Mouse (Mus musculus) urinary bladder, adult 2 months (tissue): ENCODE data around the gene Relch. TPM values are rescaled to one million over a fixed set of nuclear protein-coding genes. Genes with fewer than 3 reads are reported as not detected.

Experiments used
- DNase-seq: peaks from one replicate; pipeline ENCODE4 v3.0.0; 2022; ENCODE audit warnings: low spot score
- polyA plus RNA-seq: library from polyadenylated mRNA; depleted of rRNA; stranded (reverse); fragments of >200 nt; gene quantifications from 2 replicates; pipeline ENCODE4 v1.2.3, GENCODE M21; 2012; rRNA removed

The Relch gene
- polyA plus RNA-seq, 1 experiment: 43.5 TPM

GRCm38 (mm10) chr1:105795705-105796104, 132.0 kb downstream of the Relch start:
- no peak for DNase-seq

DNA sequence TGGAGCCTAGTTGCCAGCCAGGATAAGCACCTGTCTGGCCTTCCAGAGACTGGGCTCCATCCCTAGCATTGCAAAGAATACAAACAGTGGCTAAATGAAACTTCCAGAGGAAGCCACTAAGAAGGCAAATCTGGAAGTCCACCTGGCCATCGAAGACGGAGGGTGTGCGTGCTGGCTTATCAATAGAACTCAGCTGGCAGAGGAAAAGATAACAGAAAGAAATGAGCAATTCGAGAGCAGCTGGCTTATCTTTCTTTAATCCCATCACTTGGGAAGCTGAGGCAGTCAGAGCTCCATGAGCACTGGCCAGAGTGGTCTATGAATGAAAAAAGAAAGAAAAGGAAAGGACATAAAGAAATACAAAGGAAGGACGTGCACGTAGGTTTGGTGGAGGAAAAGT, 136.9 kb downstream of the Relch start:
- DNase-seq: no peak

DNA sequence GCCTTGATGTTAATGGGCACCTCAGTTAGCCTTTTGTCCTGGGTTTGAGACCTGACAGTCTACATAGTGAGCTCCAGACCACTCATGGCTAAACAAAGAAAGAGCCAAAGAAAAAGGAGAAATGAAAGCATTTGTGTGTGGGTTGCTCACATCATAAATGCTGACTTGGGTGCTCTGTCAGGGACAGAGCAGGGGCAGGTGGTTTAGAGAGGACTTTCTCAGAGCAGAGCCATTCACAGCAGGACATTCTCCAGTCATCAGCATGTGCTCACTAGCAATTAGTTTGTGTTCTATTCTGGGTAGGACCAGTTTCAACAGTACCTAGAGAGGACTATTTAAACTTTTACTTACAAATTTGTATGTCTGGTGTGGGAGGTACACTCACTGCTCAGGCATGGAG, 137.6 kb downstream of the Relch start:
- DNase-seq: no peak

DNA sequence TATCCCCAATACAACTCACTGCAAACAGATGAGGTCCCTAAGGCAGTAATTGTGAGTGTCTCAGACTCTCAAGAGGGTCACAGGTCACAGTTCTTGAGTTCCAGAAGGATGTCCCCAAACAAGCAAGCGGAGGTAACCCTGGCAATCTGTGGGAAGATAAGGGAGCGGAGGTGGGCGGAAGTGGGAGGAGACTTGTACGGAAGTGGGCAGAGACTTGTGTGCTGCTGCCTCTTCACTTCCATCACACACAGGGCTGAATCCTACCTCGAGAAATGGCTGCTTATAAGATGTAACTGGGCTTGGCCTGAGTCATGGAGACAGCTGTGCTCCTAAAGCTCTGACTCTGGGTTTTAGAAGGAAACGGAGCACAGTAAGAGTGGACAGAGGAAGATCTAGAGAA, 139.3 kb downstream of the Relch start:
- no peak for DNase-seq

- no peak for DNase-seq
Observed at GRCm38 (mm10) chr1:105804285-105804684, 140.6 kb downstream of the Relch start.

Other genes starting within 250 kb of the Relch start
- gene Pign, start 184 bp upstream of the Relch start, polyA plus RNA-seq: 17.1 and 21.2 TPM in 2 replicates
- gene Tnfrsf11a, start 116.9 kb downstream of the Relch start, polyA plus RNA-seq: 15.0 and 22.7 TPM in 2 replicates